Mouse (Mus musculus) ES-E14 (cell line): ENCODE results near the gene Gm17018.

Experiments
- HCFC1 ChIP-seq: IDR thresholded peaks from 2 replicates; pipeline ENCODE4 v1.6.1; 2012; ENCODE audit warnings: low read length, inconsistent platforms, borderline replicate concordance; ENCODE audit not compliant: insufficient read depth
- MAFK ChIP-seq: IDR thresholded peaks from 2 replicates; pipeline ENCODE4 v1.6.1; 2014; ENCODE audit warnings: mild to moderate bottlenecking, low read depth, low read length, inconsistent platforms; ENCODE audit not compliant: insufficient read depth
- ZNF384 ChIP-seq: IDR thresholded peaks from 2 replicates; pipeline ENCODE4 v1.6.1; 2012; ENCODE audit warnings: low read depth, low read length, inconsistent platforms

- TF ChIP-seq HCFC1 (no peak), ZNF384 (no peak), MAFK (no peak)
These were observed 19.8 kb downstream of the Gm17018 start for GRCm38 (mm10) chr19:45580235-45580634.
